Mouse (Mus musculus): ENCODE measurements around the gene Gstt4. TPM values are rescaled to one million over a fixed set of nuclear protein-coding genes. Genes with fewer than 3 reads are reported as not detected.
"Not testable (repeated sequence)": the region's sequence is repeated elsewhere in the genome, so short reads cannot be mapped to it uniquely, and the experiment has no call there.

Gstt4 gene
- total and polyA plus RNA-seq, 3 experiments = not detected

DNA sequence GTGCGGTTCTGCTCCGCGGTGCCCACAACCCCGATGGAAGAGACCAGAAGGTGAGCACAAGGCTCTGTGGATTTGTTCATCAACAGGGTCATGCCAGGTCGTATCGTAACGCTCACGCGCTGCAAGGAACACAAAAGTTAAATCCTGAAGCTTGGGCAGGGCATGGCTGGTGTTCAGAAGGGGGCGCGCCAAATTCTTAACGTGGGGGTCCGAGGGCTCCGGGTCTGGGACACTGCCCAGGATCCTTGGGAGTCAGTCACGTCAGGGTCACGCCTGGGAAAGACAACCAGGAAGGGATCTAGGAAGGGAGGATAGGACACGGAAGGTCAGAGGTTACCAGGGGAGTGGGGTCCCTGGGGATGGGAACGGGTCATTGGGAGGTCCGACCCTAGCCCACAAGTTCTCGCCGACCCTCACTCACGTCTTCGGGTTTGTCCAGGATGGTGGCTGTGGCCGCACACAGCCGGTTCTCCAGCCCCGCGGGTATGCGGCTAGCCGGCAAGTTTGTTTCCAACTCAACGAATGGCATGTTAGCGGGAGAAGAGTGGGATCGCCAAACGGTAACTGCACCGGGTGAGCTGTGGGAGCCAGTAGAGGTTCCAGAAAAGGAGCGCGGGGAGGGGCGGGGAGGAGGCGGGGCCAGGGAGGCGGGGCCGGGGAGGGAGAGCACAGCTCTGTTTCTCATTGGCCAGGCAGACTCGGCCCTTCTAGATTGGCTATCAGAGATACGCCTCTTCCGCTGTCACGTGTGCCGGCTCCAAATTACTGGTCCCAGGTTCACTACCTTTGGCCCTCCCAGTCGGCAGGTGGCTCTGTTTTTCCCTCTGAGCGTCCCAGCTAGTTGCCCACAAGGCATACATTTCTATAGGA is 49.3 kb downstream of the Gstt4 start, which contains the start of gene Ddt (continued):
- peak; percentile 48 for TF ChIP-seq SMC3 (IDR thresholded peaks at IDR 0.05; ENCODE audit: low read depth, low read length)
- no peak; a peak in 1 of 4 replicates for TF ChIP-seq EP300 (IDR thresholded peaks at IDR 0.05; ENCODE audit: low read depth in 1 of 2, low read length in 2 of 2)

DNA sequence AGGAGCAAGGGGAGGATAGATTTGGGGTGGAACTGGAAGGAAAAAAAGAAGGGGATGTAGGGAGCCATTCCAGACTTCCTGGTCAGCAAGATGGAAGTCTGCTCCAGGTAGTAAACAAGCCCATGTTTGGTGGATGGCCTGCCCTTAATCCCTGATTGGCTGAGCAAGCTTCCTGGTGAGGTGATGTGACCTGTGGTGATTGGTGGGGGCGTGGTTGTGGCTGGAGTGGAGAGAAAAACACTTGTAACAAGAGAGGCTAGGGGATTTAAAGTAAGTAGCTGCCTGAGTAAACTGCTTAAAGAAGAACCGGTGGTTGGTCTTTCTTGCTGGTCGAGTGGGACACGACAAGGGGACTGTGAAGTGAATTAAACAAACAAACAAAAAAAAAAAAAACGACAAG is 54.6 kb downstream of the Gstt4 start:
- not testable (repeated sequence) for H3K9me3 ChIP-seq (replicated peaks; ENCODE audit: insufficient read depth, low read length); H3K27ac ChIP-seq (ENCODE audit: control insufficient read depth, low read depth, low read length); H3K9ac ChIP-seq (ENCODE audit: control insufficient read depth, low read depth, low read length, poor library complexity, severe bottlenecking); H3K27me3 ChIP-seq (ENCODE audit: control insufficient read depth in 1 of 2, insufficient read depth in 2 of 2, low read length in 2 of 2)
- peaks cover 8 to 27% of the 10 kb centered on the region in 2 experiments; a peak in 3 of 4 replicates for H3K4me1 ChIP-seq (ENCODE audit: control insufficient read depth in 1 of 2, insufficient read depth in 2 of 2, low read length in 2 of 2)
- peak; percentile 48 for DNase-seq (ENCODE audit: low read depth, low spot score)
- peak; percentile 45; the same call in 1 of the 2 replicates for TF ChIP-seq ELF1 (IDR thresholded peaks at IDR 0.05; ENCODE audit: low read depth, low read length)
- TF ChIP-seq SIN3A (IDR thresholded peaks at IDR 0.05; ENCODE audit: low read length) = peak; percentile 58
- peak overlapping the region; percentile 34 to 67; a peak in 3 of 4 replicates for H3K4me3 ChIP-seq (ENCODE audit: control insufficient read depth in 1 of 2, insufficient read depth in 1 of 2, low read depth in 2 of 2, low read length in 2 of 2)
- H3K79me2 ChIP-seq (ENCODE audit: control insufficient read depth, insufficient read depth, low read length, poor library complexity) = peaks cover 10% of the 10 kb centered on the region
- peaks cover 0 to 14% of the 10 kb centered on the region in 2 experiments; a peak in 2 of 4 replicates for H3K36me3 ChIP-seq (ENCODE audit: control insufficient read depth in 1 of 2, insufficient read depth in 2 of 2, low read length in 2 of 2)

DNA sequence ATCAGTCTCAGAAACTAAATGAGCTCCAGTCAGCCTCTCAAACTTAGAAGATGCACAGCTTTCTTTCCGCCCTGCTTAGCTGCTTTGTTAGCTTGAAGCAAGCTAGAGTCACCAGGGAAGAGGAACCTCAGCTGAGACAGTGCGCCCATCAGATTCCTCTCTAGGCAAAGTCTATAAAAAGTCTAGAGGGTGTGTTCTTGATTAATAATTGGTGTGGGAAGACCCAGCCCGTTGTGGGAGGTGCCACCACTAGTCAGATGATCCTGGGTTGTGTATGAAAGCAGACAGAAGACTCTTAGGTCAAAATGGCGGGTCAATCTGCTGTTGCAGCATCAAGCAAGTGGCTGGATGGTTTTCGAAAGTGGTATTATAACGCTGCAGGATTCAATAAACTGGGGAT is 55.5 kb downstream of the Gstt4 start:
- TF ChIP-seq MAZ (IDR thresholded peaks at IDR 0.05; ENCODE audit: low read depth, low read length) = peak; percentile 42; the same call in 1 of the 2 replicates
- no peak for TF ChIP-seq ELF1 (IDR thresholded peaks at IDR 0.05; ENCODE audit: low read depth, low read length)
- TF ChIP-seq USF1 (IDR thresholded peaks at IDR 0.05; ENCODE audit: low read depth, low read length) = peak; percentile 67
- TF ChIP-seq BHLHE40 (IDR thresholded peaks at IDR 0.05; ENCODE audit: borderline replicate concordance, low read depth, low read length) = no peak
- TF ChIP-seq ZMIZ1 (IDR thresholded peaks at IDR 0.05; ENCODE audit: low read depth, low read length) = no peak
- TF ChIP-seq ETS1 (IDR thresholded peaks at IDR 0.05; ENCODE audit: low read depth, low read length) = peak; percentile 65
- peak; percentile 50 for TF ChIP-seq MXI1 (IDR thresholded peaks at IDR 0.05; ENCODE audit: low read depth, low read length)
- TF ChIP-seq GATA1 (IDR thresholded peaks at IDR 0.05; ENCODE audit: low read depth, low read length) = no peak
- no peak for TF ChIP-seq SMC3 (IDR thresholded peaks at IDR 0.05; ENCODE audit: low read depth, low read length)
- peak; percentile 59; the same call in 1 of the 2 replicates for TF ChIP-seq POLR2AphosphoS2 (IDR thresholded peaks at IDR 0.05; ENCODE audit: low read length)
- TF ChIP-seq TCF12 (IDR thresholded peaks at IDR 0.05; ENCODE audit: low read depth, low read length) = peak; percentile 15; the same call in 1 of the 2 replicates
- peak; percentile 50; the same call in 1 of the 2 replicates for TF ChIP-seq SIN3A (IDR thresholded peaks at IDR 0.05; ENCODE audit: low read length)
- peak; percentile 47; the same call in 1 of the 2 replicates for TF ChIP-seq HCFC1 (IDR thresholded peaks at IDR 0.05; ENCODE audit: low read depth, low read length)
- no peak for TF ChIP-seq MYB (IDR thresholded peaks at IDR 0.05; ENCODE audit: low read depth, low read length)
- TF ChIP-seq UBTF (IDR thresholded peaks at IDR 0.05; ENCODE audit: borderline replicate concordance, insufficient read depth, low read depth, low read length) = no peak
- 0 out of 4 replicates have a peak, but pooled peaks of 1 of the 2 experiments have one; percentile 23 for TF ChIP-seq POLR2A (IDR thresholded peaks at IDR 0.05; ENCODE audit: control insufficient read depth in 1 of 2, insufficient read depth in 1 of 2, low read depth in 1 of 2, low read length in 2 of 2, poor library complexity in 1 of 2)
- TF ChIP-seq RAD21 (IDR thresholded peaks at IDR 0.05; ENCODE audit: low read depth, low read length) = no peak
- TF ChIP-seq MEF2A (IDR thresholded peaks at IDR 0.05; ENCODE audit: extremely low read depth, insufficient replicate concordance, low read depth, low read length, poor library complexity, severe bottlenecking) = no peak
- TF ChIP-seq ZNF384 (IDR thresholded peaks at IDR 0.05; ENCODE audit: low read depth, low read length) = peak; percentile 26; the same call in 1 of the 2 replicates
- TF ChIP-seq TBP (IDR thresholded peaks at IDR 0.05; ENCODE audit: low read depth, low read length) = peak; percentile 59
- TF ChIP-seq JUND (IDR thresholded peaks at IDR 0.05; ENCODE audit: low read depth, low read length) = no peak
- 0 out of 2 replicates have a peak, but pooled peaks have one; percentile 15 for TF ChIP-seq RCOR1 (IDR thresholded peaks at IDR 0.05; ENCODE audit: low read depth, low read length)
- TF ChIP-seq E2F4 (IDR thresholded peaks at IDR 0.05; ENCODE audit: borderline replicate concordance, low read depth, low read length) = no peak
- no peak; the same call in 1 of the 2 replicates for TF ChIP-seq NELFE (IDR thresholded peaks at IDR 0.05; ENCODE audit: low read depth, low read length)
- TF ChIP-seq KAT2A (conservative IDR thresholded peaks at IDR 0.05; ENCODE audit: low read depth, low read length) = no peak
- Histone ChIP-seq H3K9ac (ENCODE audit: control insufficient read depth, low read depth, low read length, poor library complexity, severe bottlenecking) (peak overlapping the region; percentile 11; the same call in 1 of the 2 replicates), H3K27me3 (ENCODE audit: control insufficient read depth in 1 of 2, insufficient read depth in 2 of 2, low read length in 2 of 2) (no peaks in the 10 kb centered on the region), H3K79me2 (ENCODE audit: control insufficient read depth, insufficient read depth, low read length, poor library complexity) (peaks cover 14% of the 10 kb centered on the region), H3K36me3 (ENCODE audit: control insufficient read depth in 1 of 2, insufficient read depth in 2 of 2, low read length in 2 of 2) (peaks cover 0 to 18% of the 10 kb centered on the region in 2 experiments; a peak in 2 of 4 replicates), H3K4me3 (ENCODE audit: control insufficient read depth in 1 of 2, insufficient read depth in 1 of 2, low read depth in 2 of 2, low read length in 2 of 2) (peak overlapping the region; percentile 14 to 67; a peak in 3 of 4 replicates), H3K9me3 (replicated peaks; ENCODE audit: insufficient read depth, low read length) (no peaks in the 10 kb centered on the region), H3K4me1 (ENCODE audit: control insufficient read depth in 1 of 2, insufficient read depth in 2 of 2, low read length in 2 of 2) (peaks cover 8 to 25% of the 10 kb centered on the region in 2 experiments; a peak in 3 of 4 replicates), H3K27ac (ENCODE audit: control insufficient read depth, low read depth, low read length) (peak overlapping the region; percentile 44)
- DNase-seq (ENCODE audit: low read depth, low spot score) = peak; percentile 90
